Mouse (Mus musculus): Measurements from ENCODE around the gene Ptbp2. TPM values are rescaled to one million over a fixed set of nuclear protein-coding genes. Genes with fewer than 3 reads are reported as not detected.

Ptbp2 gene
- polyA plus RNA-seq (2014; fragmentation: Nextera tagmentation; extraction: Ambion mirVana) = 73.0 and 86.5 TPM in 2 replicates

- H3K4me3 ChIP-seq (ENCODE audit: low read depth, low read length) = peak within 1 kb of the TSS; percentile 62
- no peak for DNase-seq (ENCODE audit: low spot score)
- no peaks in the 10 kb centered on the region for H3K27me3 ChIP-seq (replicated peaks; ENCODE audit: control insufficient read depth, insufficient read depth, low read length)
- peaks cover 13% of the 10 kb centered on the region for H3K4me1 ChIP-seq (replicated peaks; ENCODE audit: control insufficient read depth, insufficient read depth, low read length)
- peak within 1 kb of the TSS; percentile 45 for H3K4me2 ChIP-seq (ENCODE audit: low read length)
- H3K9ac ChIP-seq (ENCODE audit: low read length) = peak within 1 kb of the TSS; percentile 98
- no peak for ATAC-seq (replicated peaks; ENCODE audit: low FRiP score, low TSS enrichment, low read depth)
- no peaks in the 10 kb centered on the region for H3K9me3 ChIP-seq (ENCODE audit: control insufficient read depth, low read length)
- H3K36me3 ChIP-seq (ENCODE audit: control insufficient read depth, insufficient read depth, low read length) = no peaks in the 10 kb centered on the region
- peak within 1 kb of the TSS; percentile 96 for H3K27ac ChIP-seq (ENCODE audit: low read depth)
- 87% methylated on average over 4 of the region's 4 CpGs for WGBS
These were observed at the start of gene Ptbp2 for GRCm38 (mm10) chr3:119784366-119784765. Ptbp2 (minus strand) TSS chr3:119784466.

GRCm38 (mm10) chr3:119814678-119815077, 30.4 kb upstream of the Ptbp2 start:
- no peak for ATAC-seq (replicated peaks; ENCODE audit: low FRiP score, low TSS enrichment, low read depth)
- Histone ChIP-seq H3K27ac (ENCODE audit: low read depth) (no peak overlapping the region), H3K4me3 (ENCODE audit: low read depth, low read length) (no peak overlapping the region), H3K36me3 (ENCODE audit: control insufficient read depth, insufficient read depth, low read length) (no peaks in the 10 kb centered on the region), H3K9ac (ENCODE audit: low read length) (no peak overlapping the region), H3K4me2 (ENCODE audit: low read length) (no peak overlapping the region), H3K4me1 (replicated peaks; ENCODE audit: control insufficient read depth, insufficient read depth, low read length) (no peaks in the 10 kb centered on the region), H3K9me3 (ENCODE audit: control insufficient read depth, low read length) (no peaks in the 10 kb centered on the region), H3K27me3 (replicated peaks; ENCODE audit: control insufficient read depth, insufficient read depth, low read length) (no peaks in the 10 kb centered on the region)
- 65% methylated on average over 1 of the region's 1 CpGs for WGBS
- DNase-seq (ENCODE audit: low spot score) = no peak

GRCm38 (mm10) chr3:119806123-119806522, 21.9 kb upstream of the Ptbp2 start:
- WGBS = 76% methylated on average over 7 of the region's 7 CpGs
- no peaks in the 10 kb centered on the region for H3K4me1 ChIP-seq (replicated peaks; ENCODE audit: control insufficient read depth, insufficient read depth, low read length)
- DNase-seq (ENCODE audit: low spot score) (no peak), ATAC-seq (replicated peaks; ENCODE audit: low FRiP score, low TSS enrichment, low read depth) (no peak)
- no peaks in the 10 kb centered on the region for H3K9me3 ChIP-seq (ENCODE audit: control insufficient read depth, low read length)
- no peak overlapping the region for H3K27ac ChIP-seq (ENCODE audit: low read depth)
- no peaks in the 10 kb centered on the region for H3K27me3 ChIP-seq (replicated peaks; ENCODE audit: control insufficient read depth, insufficient read depth, low read length)
- H3K36me3 ChIP-seq (ENCODE audit: control insufficient read depth, insufficient read depth, low read length) = no peaks in the 10 kb centered on the region
- H3K9ac ChIP-seq (ENCODE audit: low read length) = no peak overlapping the region
- H3K4me2 ChIP-seq (ENCODE audit: low read length) = no peak overlapping the region
- no peak overlapping the region for H3K4me3 ChIP-seq (ENCODE audit: low read depth, low read length)

- Histone ChIP-seq H3K4me2 (ENCODE audit: low read length) (no peak overlapping the region), H3K27ac (ENCODE audit: low read depth) (no peak overlapping the region), H3K9ac (ENCODE audit: low read length) (no peak overlapping the region), H3K27me3 (replicated peaks; ENCODE audit: control insufficient read depth, insufficient read depth, low read length) (no peaks in the 10 kb centered on the region), H3K4me3 (ENCODE audit: low read depth, low read length) (no peak overlapping the region), H3K4me1 (replicated peaks; ENCODE audit: control insufficient read depth, insufficient read depth, low read length) (no peaks in the 10 kb centered on the region), H3K36me3 (ENCODE audit: control insufficient read depth, insufficient read depth, low read length) (no peaks in the 10 kb centered on the region), H3K9me3 (ENCODE audit: control insufficient read depth, low read length) (peaks cover 4% of the 10 kb centered on the region; the same call in 1 of the 2 replicates)
- no peak for DNase-seq (ENCODE audit: low spot score)
- 66% methylated on average over 9 of the region's 9 CpGs for WGBS
- ATAC-seq (replicated peaks; ENCODE audit: low FRiP score, low TSS enrichment, low read depth) = no peak
These were observed 10.6 kb upstream of the Ptbp2 start for GRCm38 (mm10) chr3:119794677-119795365.

- DNase-seq (ENCODE audit: low spot score) (peak; percentile 92), ATAC-seq (replicated peaks; ENCODE audit: low FRiP score, low TSS enrichment, low read depth) (peak; percentile 91)
- Histone ChIP-seq H3K4me3 (ENCODE audit: low read depth, low read length) (peak overlapping the region; percentile 62), H3K4me1 (replicated peaks; ENCODE audit: control insufficient read depth, insufficient read depth, low read length) (peaks cover 15% of the 10 kb centered on the region), H3K36me3 (ENCODE audit: control insufficient read depth, insufficient read depth, low read length) (peaks cover 8% of the 10 kb centered on the region; the same call in 1 of the 2 replicates), H3K4me2 (ENCODE audit: low read length) (peak overlapping the region; percentile 45), H3K9me3 (ENCODE audit: control insufficient read depth, low read length) (no peaks in the 10 kb centered on the region), H3K9ac (ENCODE audit: low read length) (peak overlapping the region; percentile 98), H3K27me3 (replicated peaks; ENCODE audit: control insufficient read depth, insufficient read depth, low read length) (no peaks in the 10 kb centered on the region), H3K27ac (ENCODE audit: low read depth) (peak overlapping the region; percentile 96)
- under 1% methylated on average over 60 of the region's 89 CpGs for WGBS
These were observed 1.1 kb downstream of the Ptbp2 start for GRCm38 (mm10) chr3:119782946-119783701.

GRCm38 (mm10) chr3:119782022-119782945, 2.0 kb downstream of the Ptbp2 start:
- H3K27ac ChIP-seq (ENCODE audit: low read depth) = peak overlapping the region; percentile 96
- peaks cover 18% of the 10 kb centered on the region for H3K4me1 ChIP-seq (replicated peaks; ENCODE audit: control insufficient read depth, insufficient read depth, low read length)
- H3K9me3 ChIP-seq (ENCODE audit: control insufficient read depth, low read length) = no peaks in the 10 kb centered on the region
- no peaks in the 10 kb centered on the region for H3K27me3 ChIP-seq (replicated peaks; ENCODE audit: control insufficient read depth, insufficient read depth, low read length)
- under 1% methylated on average over 53 of the region's 63 CpGs for WGBS
- peak overlapping the region; percentile 69 for H3K4me2 ChIP-seq (ENCODE audit: low read length)
- H3K36me3 ChIP-seq (ENCODE audit: control insufficient read depth, insufficient read depth, low read length) = peaks cover 8% of the 10 kb centered on the region; the same call in 1 of the 2 replicates
- peak overlapping the region; percentile 62 for H3K4me3 ChIP-seq (ENCODE audit: low read depth, low read length)
- peak overlapping the region; percentile 98 for H3K9ac ChIP-seq (ENCODE audit: low read length)
- peak; percentile 73 for ATAC-seq (replicated peaks; ENCODE audit: low FRiP score, low TSS enrichment, low read depth)
- DNase-seq (ENCODE audit: low spot score) = peak; percentile 88

GRCm38 (mm10) chr3:119780876-119781275, 3.4 kb downstream of the Ptbp2 start:
- Histone ChIP-seq H3K4me3 (ENCODE audit: low read depth, low read length) (peak overlapping the region; percentile 11), H3K27me3 (replicated peaks; ENCODE audit: control insufficient read depth, insufficient read depth, low read length) (no peaks in the 10 kb centered on the region), H3K4me1 (replicated peaks; ENCODE audit: control insufficient read depth, insufficient read depth, low read length) (peaks cover 18% of the 10 kb centered on the region), H3K36me3 (ENCODE audit: control insufficient read depth, insufficient read depth, low read length) (peaks cover 8% of the 10 kb centered on the region), H3K9ac (ENCODE audit: low read length) (0 out of 2 replicates have a peak overlapping the region, but pooled peaks have one; percentile 22), H3K4me2 (ENCODE audit: low read length) (peak overlapping the region; percentile 69), H3K27ac (ENCODE audit: low read depth) (no peak overlapping the region), H3K9me3 (ENCODE audit: control insufficient read depth, low read length) (no peaks in the 10 kb centered on the region)
- ATAC-seq (replicated peaks; ENCODE audit: low FRiP score, low TSS enrichment, low read depth) = no peak
- DNase-seq (ENCODE audit: low spot score) = no peak

GRCm38 (mm10) chr3:119779261-119779660, 5.0 kb downstream of the Ptbp2 start:
- WGBS = 91% methylated on average over 1 of the region's 1 CpGs
- ATAC-seq (replicated peaks; ENCODE audit: low FRiP score, low TSS enrichment, low read depth) = no peak
- Histone ChIP-seq H3K9me3 (ENCODE audit: control insufficient read depth, low read length) (no peaks in the 10 kb centered on the region), H3K36me3 (ENCODE audit: control insufficient read depth, insufficient read depth, low read length) (peaks cover 11% of the 10 kb centered on the region), H3K27ac (ENCODE audit: low read depth) (no peak overlapping the region), H3K27me3 (replicated peaks; ENCODE audit: control insufficient read depth, insufficient read depth, low read length) (no peaks in the 10 kb centered on the region), H3K4me2 (ENCODE audit: low read length) (no peak overlapping the region), H3K9ac (ENCODE audit: low read length) (no peak overlapping the region), H3K4me1 (replicated peaks; ENCODE audit: control insufficient read depth, insufficient read depth, low read length) (peaks cover 18% of the 10 kb centered on the region), H3K4me3 (ENCODE audit: low read depth, low read length) (no peak overlapping the region)
- DNase-seq (ENCODE audit: low spot score) = no peak
